Mouse (Mus musculus) heart, embryonic 12.5 days (tissue): ENCODE results near the gene Myh9. TPM values are rescaled to one million over a fixed set of nuclear protein-coding genes. Genes with fewer than 3 reads are reported as not detected.

Source experiments
- ATAC-seq: fragments of 200-750 bp; cut with Nextera tagmentation; 2 replicates; pipeline ENCODE4 v1.8.0; 2017; ENCODE audit warnings: moderate TSS enrichment, moderate library complexity; ENCODE audit not compliant: insufficient number of reproducible peaks, low FRiP score
- H3K27ac ChIP-seq: fragments of 300-500 bp; sonication (generic); 2 replicates; pipeline ENCODE4 v1.5.1; 2016; ENCODE audit warnings: mild to moderate bottlenecking, moderate library complexity; ENCODE audit not compliant: poor library complexity, severe bottlenecking
- H3K27me3 ChIP-seq: fragments of 300-500 bp; sonication (generic); replicated peaks from 2 replicates; pipeline ENCODE4 v1.6.1; 2016; ENCODE audit warnings: mild to moderate bottlenecking, moderate library complexity
- H3K36me3 ChIP-seq: fragments of 300-500 bp; sonication (generic); 2 replicates; pipeline ENCODE4 v1.6.1; 2016; ENCODE audit warnings: mild to moderate bottlenecking, moderate library complexity
- H3K4me1 ChIP-seq: fragments of 300-500 bp; sonication (generic); replicated peaks from 2 replicates; pipeline ENCODE4 v1.6.1; 2016; ENCODE audit warnings: mild to moderate bottlenecking
- H3K4me2 ChIP-seq: fragments of 300-500 bp; sonication (generic); 2 replicates; pipeline ENCODE4 v1.6.1; 2016; ENCODE audit warnings: mild to moderate bottlenecking, moderate library complexity
- H3K4me3 ChIP-seq: fragments of 300-500 bp; sonication (generic); 2 replicates; pipeline ENCODE4 v1.5.1; 2016; ENCODE audit warnings: mild to moderate bottlenecking
- H3K9ac ChIP-seq: fragments of 300-500 bp; sonication (generic); 2 replicates; pipeline ENCODE4 v1.6.1; 2016; ENCODE audit warnings: mild to moderate bottlenecking, moderate library complexity
- H3K9me3 ChIP-seq: fragments of 300-500 bp; sonication (generic); replicated peaks from 2 replicates; pipeline ENCODE4 v1.6.1; 2016; ENCODE audit warnings: mild to moderate bottlenecking, moderate library complexity
- WGBS: fragments of 180-500 bp; shearing (Covaris S2); methylation state at CpG from one replicate; pipeline ENCODE4 v1.1.7; 2016; 5-methylcytosine and 5-hydroxymethylcytosine counted together
- polyA plus RNA-seq: library from polyadenylated mRNA; unstranded; fragments of >200 nt; fragmentation: Nextera tagmentation; extraction: Ambion mirVana; gene quantifications from 2 replicates; pipeline ENCODE4 v1.2.1, GENCODE M21; 2016

Myh9 gene
- polyA plus RNA-seq, 1 experiment from 2014 or later = 42.0 TPM

DNA sequence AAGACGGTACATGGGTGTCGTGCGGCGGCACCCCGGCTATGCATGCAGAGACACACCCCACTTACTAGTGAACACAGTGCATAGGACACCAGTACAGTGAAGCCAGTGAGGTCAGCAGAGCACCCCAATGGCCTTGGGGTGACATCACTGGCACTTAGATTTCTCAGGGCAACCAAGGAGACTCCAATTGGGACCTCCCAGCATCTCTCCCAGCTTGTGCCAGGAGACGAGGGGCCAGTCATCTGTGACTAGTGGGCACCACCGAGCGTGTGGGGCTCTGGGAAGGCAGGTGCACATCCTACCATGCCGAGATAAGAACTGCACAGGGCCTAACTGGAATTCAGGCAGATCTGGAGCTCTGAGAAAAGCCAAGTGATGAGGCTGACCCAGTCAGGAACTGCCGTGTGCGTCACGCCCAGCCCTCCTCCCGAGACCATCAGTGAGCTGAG lies 47.0 kb downstream of the Myh9 start:
- no peaks in the 10 kb centered on the region for H3K27me3 ChIP-seq
- H3K9me3 ChIP-seq = no peaks in the 10 kb centered on the region
- 80% methylated on average over 13 of the region's 13 CpGs for WGBS
- H3K4me1 ChIP-seq = peaks cover 78% of the 10 kb centered on the region
- no peak for ATAC-seq
- no peak overlapping the region for H3K9ac ChIP-seq
- H3K4me2 ChIP-seq = no peak overlapping the region
- H3K27ac ChIP-seq = peak overlapping the region; percentile 100
- no peak overlapping the region for H3K4me3 ChIP-seq
- H3K36me3 ChIP-seq = peaks cover 74% of the 10 kb centered on the region

DNA sequence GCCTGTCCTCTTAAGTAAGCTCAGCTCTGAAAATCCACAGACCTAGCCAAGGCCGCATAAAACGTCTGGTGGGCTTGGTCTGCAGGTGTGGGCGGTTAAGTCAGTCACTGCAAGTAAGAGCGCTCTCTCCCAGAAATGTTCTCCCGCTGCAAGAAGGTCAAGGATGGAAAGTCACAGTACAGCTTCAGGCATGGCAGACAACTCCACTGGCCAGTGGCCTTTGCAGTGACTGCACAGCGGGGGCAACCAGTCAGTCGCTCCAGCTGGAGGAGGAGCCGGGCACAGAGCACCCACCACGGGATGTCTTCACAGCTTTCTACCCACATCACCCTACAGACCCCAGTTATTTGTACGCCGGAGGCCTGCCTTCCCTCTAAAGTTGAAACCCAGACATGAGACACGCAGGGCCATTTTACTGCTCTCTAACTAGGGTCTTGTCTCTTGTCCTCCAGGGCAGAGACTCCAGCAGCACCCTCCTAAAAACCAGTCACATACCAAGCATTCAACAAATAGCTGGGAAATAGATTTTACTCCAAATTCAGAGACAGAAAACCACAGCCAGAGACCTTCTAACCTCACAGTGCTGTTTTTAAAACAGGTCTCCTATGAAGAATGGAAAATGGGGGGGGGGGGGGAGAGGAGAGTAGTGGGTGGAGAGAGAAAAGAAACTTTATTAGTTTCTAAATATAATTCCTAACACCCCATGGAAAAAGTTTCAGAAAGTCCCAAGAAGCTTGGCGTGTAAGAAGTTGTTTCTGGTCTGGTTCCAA lies 47.7 kb downstream of the Myh9 start:
- Histone ChIP-seq H3K4me1 (peaks cover 71% of the 10 kb centered on the region), H3K27ac (peak overlapping the region; percentile 100; the same call in 1 of the 2 replicates)
- 82% methylated on average over 13 of the region's 13 CpGs for WGBS

GRCm38 (mm10) chr15:77793554-77793953 lies 48.4 kb downstream of the Myh9 start:
- Histone ChIP-seq H3K9ac (no peak overlapping the region), H3K4me3 (no peak overlapping the region), H3K36me3 (peaks cover 88% of the 10 kb centered on the region), H3K27ac (no peak overlapping the region), H3K27me3 (no peaks in the 10 kb centered on the region), H3K9me3 (no peaks in the 10 kb centered on the region), H3K4me1 (peaks cover 64% of the 10 kb centered on the region), H3K4me2 (no peak overlapping the region)
- no peak for ATAC-seq
- 91% methylated on average over 7 of the region's 7 CpGs for WGBS

More for the DNA sequence above, 47.7 kb downstream of the Myh9 start:
- no peak overlapping the region for H3K4me2 ChIP-seq
- no peaks in the 10 kb centered on the region for H3K27me3 ChIP-seq
- H3K9ac ChIP-seq = 0 out of 2 replicates have a peak overlapping the region, but pooled peaks have one; percentile 37
- no peak overlapping the region for H3K4me3 ChIP-seq
- H3K36me3 ChIP-seq = peaks cover 80% of the 10 kb centered on the region
- ATAC-seq = no peak
- no peaks in the 10 kb centered on the region for H3K9me3 ChIP-seq

DNA sequence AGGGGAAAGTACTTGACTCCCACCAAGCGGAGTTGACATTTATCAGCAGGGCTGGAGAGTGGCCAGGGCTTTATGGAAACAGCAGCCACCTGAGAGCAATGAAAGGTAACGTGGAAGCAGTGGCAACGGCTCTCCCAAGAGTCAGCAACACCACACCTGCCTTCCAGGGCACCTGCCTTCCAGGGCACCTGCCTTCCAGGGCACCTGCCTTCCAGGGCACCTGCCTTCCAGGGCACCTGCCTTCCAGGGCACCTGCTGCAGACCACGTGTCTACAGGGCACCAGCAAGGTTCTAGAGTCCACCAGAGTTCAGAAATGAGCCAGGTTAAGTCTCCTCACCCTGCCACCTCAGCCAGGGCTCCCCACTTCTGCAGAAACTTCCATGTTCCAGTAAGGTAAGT lies 48.9 kb downstream of the Myh9 start:
- no peaks in the 10 kb centered on the region for H3K9me3 ChIP-seq
- ATAC-seq = no peak
- peaks cover 93% of the 10 kb centered on the region for H3K36me3 ChIP-seq
- 0 out of 2 replicates have a peak overlapping the region, but pooled peaks have one; percentile 24 for H3K9ac ChIP-seq
- H3K4me3 ChIP-seq = no peak overlapping the region
- H3K4me1 ChIP-seq = peaks cover 59% of the 10 kb centered on the region
- 76% methylated on average over 4 of the region's 4 CpGs for WGBS
- no peak overlapping the region for H3K4me2 ChIP-seq
- H3K27me3 ChIP-seq = no peaks in the 10 kb centered on the region
- no peak overlapping the region for H3K27ac ChIP-seq

- no peak overlapping the region for H3K4me3 ChIP-seq
- peaks cover 98% of the 10 kb centered on the region for H3K36me3 ChIP-seq
- no peak overlapping the region for H3K4me2 ChIP-seq
- H3K9ac ChIP-seq = no peak overlapping the region
- H3K27me3 ChIP-seq = no peaks in the 10 kb centered on the region
- no peak for ATAC-seq
- WGBS = 84% methylated on average over 9 of the region's 9 CpGs
- peaks cover 49% of the 10 kb centered on the region for H3K4me1 ChIP-seq
- H3K9me3 ChIP-seq = no peaks in the 10 kb centered on the region
- no peak overlapping the region; the same call in 1 of the 2 replicates for H3K27ac ChIP-seq
Observed at GRCm38 (mm10) chr15:77792056-77792455, 49.9 kb downstream of the Myh9 start.

DNA sequence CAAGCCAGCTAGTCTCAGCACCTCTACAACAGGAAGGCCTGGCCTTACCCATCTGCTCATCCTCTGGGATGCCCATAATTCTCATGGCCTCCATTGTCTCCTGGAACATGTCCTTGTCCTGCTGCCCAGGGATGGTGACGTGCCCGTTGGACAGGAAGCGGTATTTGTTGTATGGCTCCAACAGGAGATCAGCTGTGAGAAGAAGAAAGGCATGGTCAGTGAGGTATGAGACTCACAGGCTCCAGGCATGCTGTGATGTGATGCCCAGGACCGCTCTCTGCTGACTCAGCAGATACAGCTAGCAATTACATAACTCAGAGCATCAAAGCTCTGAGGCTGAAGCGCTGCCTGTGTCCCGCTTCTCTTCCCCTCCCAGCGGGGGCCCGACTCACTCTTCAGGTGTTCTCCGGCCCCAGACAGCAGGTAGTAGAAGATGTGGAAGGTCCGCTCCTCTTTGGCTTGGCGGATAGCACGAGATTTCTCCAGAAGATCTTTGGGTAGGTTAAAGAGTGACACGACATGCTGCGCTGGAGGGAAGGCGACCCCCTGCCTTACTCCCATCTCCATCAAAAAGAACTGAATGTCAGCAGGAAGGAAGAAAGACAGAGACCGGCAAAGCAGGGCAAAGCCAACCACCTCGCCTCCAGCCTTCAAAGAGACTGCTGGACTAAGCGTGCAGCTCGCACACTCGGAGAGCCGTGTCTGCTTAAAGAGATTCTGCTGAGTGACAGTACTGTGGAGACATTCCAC lies 51.1 kb downstream of the Myh9 start:
- H3K4me2 ChIP-seq = no peak overlapping the region
- H3K27me3 ChIP-seq = no peaks in the 10 kb centered on the region
- H3K9me3 ChIP-seq = no peaks in the 10 kb centered on the region
- no peak overlapping the region for H3K9ac ChIP-seq
- 86% methylated on average over 21 of the region's 21 CpGs for WGBS
- peaks cover 98% of the 10 kb centered on the region for H3K36me3 ChIP-seq
- no peak for ATAC-seq
- no peak overlapping the region for H3K4me3 ChIP-seq
- peaks cover 37% of the 10 kb centered on the region for H3K4me1 ChIP-seq
- peak overlapping the region; percentile 19; the same call in 1 of the 2 replicates for H3K27ac ChIP-seq

DNA sequence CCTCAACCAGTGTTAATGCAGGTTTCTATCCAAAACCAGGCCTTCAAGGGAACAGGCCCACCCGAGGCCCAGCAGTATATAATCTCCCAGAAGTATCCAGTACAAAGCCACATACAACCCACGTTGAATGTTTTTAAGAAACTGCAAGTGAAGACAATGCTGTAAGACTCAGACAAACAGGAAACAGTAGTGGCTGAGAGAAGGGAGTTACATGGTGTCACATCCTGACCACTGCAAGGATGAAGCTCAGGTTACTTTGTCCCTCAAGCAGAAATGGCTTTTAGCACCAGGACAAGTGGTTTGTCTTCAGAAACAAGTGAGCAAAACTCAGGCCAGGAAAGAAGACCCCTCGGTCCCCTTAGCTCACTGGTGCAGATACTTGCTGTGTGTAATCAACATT lies 52.8 kb downstream of the Myh9 start:
- no peak overlapping the region for H3K27ac ChIP-seq
- no peaks in the 10 kb centered on the region for H3K27me3 ChIP-seq
- no peak for ATAC-seq
- no peak overlapping the region for H3K9ac ChIP-seq
- H3K4me3 ChIP-seq = no peak overlapping the region
- peaks cover 20% of the 10 kb centered on the region for H3K4me1 ChIP-seq
- peaks cover 100% of the 10 kb centered on the region for H3K36me3 ChIP-seq
- 71% methylated on average over 3 of the region's 3 CpGs for WGBS
- H3K4me2 ChIP-seq = no peak overlapping the region
- H3K9me3 ChIP-seq = no peaks in the 10 kb centered on the region

GRCm38 (mm10) chr15:77788356-77788755 lies 53.6 kb downstream of the Myh9 start:
- Histone ChIP-seq H3K9me3 (no peaks in the 10 kb centered on the region), H3K4me1 (0 out of 2 replicates have a peak, but pooled peaks cover 15% of the 10 kb centered on the region), H3K27me3 (no peaks in the 10 kb centered on the region), H3K36me3 (peaks cover 100% of the 10 kb centered on the region), H3K9ac (no peak overlapping the region), H3K4me3 (no peak overlapping the region), H3K4me2 (no peak overlapping the region), H3K27ac (no peak overlapping the region)
- WGBS = 86% methylated on average over 6 of the region's 6 CpGs
- no peak for ATAC-seq

DNA sequence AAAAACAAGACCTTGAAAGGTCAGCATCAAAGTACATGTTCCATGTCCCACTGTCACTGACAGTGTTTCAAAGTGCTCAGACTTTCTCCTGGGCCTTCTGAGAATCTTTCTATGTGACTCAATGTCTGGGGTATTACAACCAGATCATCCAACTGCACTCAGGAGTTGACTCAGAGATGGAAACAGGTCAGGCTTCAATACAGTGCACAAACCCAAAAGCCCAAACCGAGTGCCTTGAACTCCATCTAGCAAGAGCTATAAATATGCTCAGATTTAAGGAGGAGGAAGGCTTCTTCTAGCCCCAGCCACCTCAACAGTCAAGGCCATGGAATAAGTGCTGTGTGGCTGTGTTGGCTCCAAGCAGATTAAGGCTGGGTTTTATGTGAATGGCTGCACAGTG lies 56.2 kb downstream of the Myh9 start:
- no peak overlapping the region for H3K27ac ChIP-seq
- ATAC-seq = no peak
- H3K4me1 ChIP-seq = 0 out of 2 replicates have a peak, but pooled peaks cover 3% of the 10 kb centered on the region
- no peaks in the 10 kb centered on the region for H3K27me3 ChIP-seq
- WGBS = 69% methylated on average over 1 of the region's 1 CpGs
- H3K4me3 ChIP-seq = no peak overlapping the region
- no peaks in the 10 kb centered on the region for H3K9me3 ChIP-seq
- peaks cover 100% of the 10 kb centered on the region for H3K36me3 ChIP-seq
- no peak overlapping the region for H3K4me2 ChIP-seq
- no peak overlapping the region for H3K9ac ChIP-seq

GRCm38 (mm10) chr15:77784039-77784824 lies 57.7 kb downstream of the Myh9 start:
- no peak overlapping the region for H3K4me2 ChIP-seq
- H3K4me3 ChIP-seq = no peak overlapping the region
- H3K27me3 ChIP-seq = no peaks in the 10 kb centered on the region
- H3K9me3 ChIP-seq = no peaks in the 10 kb centered on the region
- H3K9ac ChIP-seq = no peak overlapping the region
- H3K4me1 ChIP-seq = no peaks in the 10 kb centered on the region
- H3K36me3 ChIP-seq = peaks cover 100% of the 10 kb centered on the region
- 70% methylated on average over 22 of the region's 22 CpGs for WGBS
- ATAC-seq = no peak
- 0 out of 2 replicates have a peak overlapping the region, but pooled peaks have one; percentile 22 for H3K27ac ChIP-seq
